Mouse (Mus musculus) hindbrain, embryonic 15.5 days (tissue): ENCODE data around the gene Mark3. TPM values are rescaled to one million over a fixed set of nuclear protein-coding genes. Genes with fewer than 3 reads are reported as not detected.

ENCODE experiments used
- ATAC-seq: fragments of 200-750 bp; cut with Nextera tagmentation; 2 replicates; pipeline ENCODE4 v1.8.0; 2017; ENCODE audit warnings: low read depth, moderate number of reproducible peaks, moderate TSS enrichment; ENCODE audit not compliant: low FRiP score
- H3K27ac ChIP-seq: fragments of 300-500 bp; sonication (generic); replicated peaks from 2 replicates; pipeline ENCODE4 v1.5.1; 2015; ENCODE audit warnings: mild to moderate bottlenecking, inconsistent platforms
- H3K27me3 ChIP-seq: fragments of 300-500 bp; sonication (generic); 2 replicates; pipeline ENCODE4 v1.6.1; 2015; ENCODE audit warnings: control low read depth, inconsistent platforms
- H3K36me3 ChIP-seq: fragments of 300-500 bp; sonication (generic); 2 replicates; pipeline ENCODE4 v1.6.1; 2015; ENCODE audit warnings: control low read depth, inconsistent platforms
- H3K4me1 ChIP-seq: fragments of 300-500 bp; sonication (generic); replicated peaks from 2 replicates; pipeline ENCODE4 v1.6.1; 2015; ENCODE audit warnings: control low read depth, inconsistent platforms
- H3K4me2 ChIP-seq: fragments of 300-500 bp; sonication (generic); 2 replicates; pipeline ENCODE4 v1.6.1; 2015; ENCODE audit warnings: moderate library complexity, mild to moderate bottlenecking, inconsistent platforms
- H3K4me3 ChIP-seq: fragments of 300-500 bp; sonication (generic); 2 replicates; pipeline ENCODE4 v1.5.1; 2015; ENCODE audit warnings: mild to moderate bottlenecking, inconsistent platforms
- H3K9ac ChIP-seq: fragments of 300-500 bp; sonication (generic); 2 replicates; pipeline ENCODE4 v1.6.1; 2015; ENCODE audit warnings: inconsistent platforms
- H3K9me3 ChIP-seq: fragments of 300-500 bp; sonication (generic); 2 replicates; pipeline ENCODE4 v1.6.1; 2016; ENCODE audit warnings: control low read depth, inconsistent platforms
- WGBS: fragments of 180-500 bp; shearing (Covaris S2); methylation state at CpG from one replicate; pipeline ENCODE4 v1.1.7; 2015; 5-methylcytosine and 5-hydroxymethylcytosine counted together
- polyA plus RNA-seq: library from polyadenylated mRNA; unstranded; fragments of >200 nt; fragmentation: Nextera tagmentation; extraction: Ambion mirVana; gene quantifications from 2 replicates; pipeline ENCODE4 v1.2.1, GENCODE M21; 2015

Mark3 gene
- polyA plus RNA-seq: 52.2 and 52.3 TPM in 2 replicates

- under 1% methylated on average over 74 of the region's 75 CpGs for WGBS
- ATAC-seq: peak; percentile 98
- no peaks in the 10 kb centered on the region for H3K9me3 ChIP-seq
- no peaks in the 10 kb centered on the region for H3K36me3 ChIP-seq
- no peaks in the 10 kb centered on the region for H3K27me3 ChIP-seq
- H3K4me2 ChIP-seq: peak within 1 kb of the TSS; percentile 81
- peak within 1 kb of the TSS; percentile 97 for H3K27ac ChIP-seq
- H3K4me3 ChIP-seq: peak within 1 kb of the TSS; percentile 95
- H3K9ac ChIP-seq: peak within 1 kb of the TSS; percentile 99
- H3K4me1 ChIP-seq: peaks cover 45% of the 10 kb centered on the region
Measured at GRCm38 (mm10) chr12:111574074-111574886, at the start of gene Mark3. Gene Mark3, plus strand, starts transcription at chr12:111574523.

- 86% methylated on average over 3 of the region's 3 CpGs for WGBS
- Histone ChIP-seq H3K36me3 (no peaks in the 10 kb centered on the region), H3K4me3 (no peak overlapping the region), H3K27me3 (no peaks in the 10 kb centered on the region), H3K9me3 (no peaks in the 10 kb centered on the region), H3K9ac (no peak overlapping the region), H3K4me2 (no peak overlapping the region), H3K4me1 (no peaks in the 10 kb centered on the region), H3K27ac (no peak overlapping the region)
- no peak for ATAC-seq
Measured at GRCm38 (mm10) chr12:111524883-111525282, 49.4 kb upstream of the Mark3 start.

- H3K9me3 ChIP-seq: no peaks in the 10 kb centered on the region
- H3K9ac ChIP-seq: no peak overlapping the region
- H3K4me3 ChIP-seq: no peak overlapping the region
- no peak overlapping the region for H3K27ac ChIP-seq
- no peaks in the 10 kb centered on the region for H3K27me3 ChIP-seq
- no peaks in the 10 kb centered on the region for H3K36me3 ChIP-seq
- ATAC-seq: no peak
- H3K4me2 ChIP-seq: no peak overlapping the region
- WGBS: 66% methylated on average over 8 of the region's 8 CpGs
- no peaks in the 10 kb centered on the region for H3K4me1 ChIP-seq
Measured at GRCm38 (mm10) chr12:111527643-111528281, 46.6 kb upstream of the Mark3 start.

- no peak for ATAC-seq
- no peak overlapping the region for H3K9ac ChIP-seq
- 24% methylated on average over 8 of the region's 8 CpGs for WGBS
Measured at GRCm38 (mm10) chr12:111529192-111529591, 45.1 kb upstream of the Mark3 start.

GRCm38 (mm10) chr12:111533096-111533794 lies 41.1 kb upstream of the Mark3 start:
- Histone ChIP-seq H3K9ac (no peak overlapping the region), H3K4me1 (peaks cover 10% of the 10 kb centered on the region), H3K36me3 (no peaks in the 10 kb centered on the region), H3K9me3 (no peaks in the 10 kb centered on the region), H3K27ac (no peak overlapping the region), H3K27me3 (no peaks in the 10 kb centered on the region), H3K4me3 (no peak overlapping the region), H3K4me2 (no peak overlapping the region)
- no peak for ATAC-seq
- WGBS: 63% methylated on average over 11 of the region's 11 CpGs

More at GRCm38 (mm10) chr12:111529192-111529591, 45.1 kb upstream of the Mark3 start:
- no peak overlapping the region for H3K4me2 ChIP-seq
- no peak overlapping the region for H3K4me3 ChIP-seq
- H3K4me1 ChIP-seq: no peaks in the 10 kb centered on the region
- no peaks in the 10 kb centered on the region for H3K36me3 ChIP-seq
- no peaks in the 10 kb centered on the region for H3K9me3 ChIP-seq
- no peak overlapping the region for H3K27ac ChIP-seq
- H3K27me3 ChIP-seq: no peaks in the 10 kb centered on the region

- no peak for ATAC-seq
- H3K9ac ChIP-seq: no peak overlapping the region
- no peak overlapping the region for H3K4me3 ChIP-seq
- 70% methylated on average over 6 of the region's 6 CpGs for WGBS
- H3K27ac ChIP-seq: no peak overlapping the region
- H3K4me1 ChIP-seq: peaks cover 24% of the 10 kb centered on the region
- H3K9me3 ChIP-seq: no peaks in the 10 kb centered on the region
- H3K4me2 ChIP-seq: no peak overlapping the region
- no peaks in the 10 kb centered on the region for H3K27me3 ChIP-seq
- H3K36me3 ChIP-seq: peaks cover 10% of the 10 kb centered on the region
Measured at GRCm38 (mm10) chr12:111535281-111535680, 39.0 kb upstream of the Mark3 start.

- Histone ChIP-seq H3K9ac (no peak overlapping the region), H3K27ac (no peak overlapping the region), H3K4me2 (no peak overlapping the region), H3K4me1 (peaks cover 29% of the 10 kb centered on the region), H3K9me3 (no peaks in the 10 kb centered on the region), H3K27me3 (no peaks in the 10 kb centered on the region), H3K4me3 (no peak overlapping the region), H3K36me3 (peaks cover 14% of the 10 kb centered on the region)
- 90% methylated on average over 5 of the region's 5 CpGs for WGBS
- no peak for ATAC-seq
Measured at GRCm38 (mm10) chr12:111535762-111536161, 38.6 kb upstream of the Mark3 start.

GRCm38 (mm10) chr12:111536746-111537145 lies 37.6 kb upstream of the Mark3 start:
- Histone ChIP-seq H3K36me3 (peaks cover 24% of the 10 kb centered on the region), H3K4me2 (peak overlapping the region; percentile 78), H3K27ac (peak overlapping the region; percentile 97), H3K27me3 (no peaks in the 10 kb centered on the region), H3K9ac (peak overlapping the region; percentile 99), H3K4me1 (peaks cover 32% of the 10 kb centered on the region), H3K9me3 (no peaks in the 10 kb centered on the region), H3K4me3 (peak overlapping the region; percentile 98)
- ATAC-seq: no peak
- 39% methylated on average over 4 of the region's 4 CpGs for WGBS

- H3K4me3 ChIP-seq: peak overlapping the region; percentile 98
Measured at GRCm38 (mm10) chr12:111537341-111537740, 37.0 kb upstream of the Mark3 start.

GRCm38 (mm10) chr12:111537796-111538291 lies 36.5 kb upstream of the Mark3 start, which contains the start of gene Eif5:
Gene Eif5, plus strand, starts transcription at chr12:111538016.
- peak; percentile 99 for ATAC-seq
- H3K4me1 ChIP-seq: peaks cover 32% of the 10 kb centered on the region

More at GRCm38 (mm10) chr12:111537341-111537740, 37.0 kb upstream of the Mark3 start:
- ATAC-seq: peak; percentile 28
- Histone ChIP-seq H3K27me3 (no peaks in the 10 kb centered on the region), H3K9me3 (no peaks in the 10 kb centered on the region), H3K27ac (peak overlapping the region; percentile 97), H3K36me3 (peaks cover 30% of the 10 kb centered on the region), H3K9ac (peak overlapping the region; percentile 99), H3K4me1 (peaks cover 32% of the 10 kb centered on the region), H3K4me2 (peak overlapping the region; percentile 78)
- under 1% methylated on average over 22 of the region's 22 CpGs for WGBS

GRCm38 (mm10) chr12:111538292-111539040 lies 35.9 kb upstream of the Mark3 start:
- Histone ChIP-seq H3K9ac (peak overlapping the region; percentile 96), H3K9me3 (no peaks in the 10 kb centered on the region), H3K27ac (peak overlapping the region; percentile 99), H3K4me2 (peak overlapping the region; percentile 81), H3K36me3 (peaks cover 41% of the 10 kb centered on the region), H3K27me3 (no peaks in the 10 kb centered on the region), H3K4me3 (peak overlapping the region; percentile 98), H3K4me1 (peaks cover 32% of the 10 kb centered on the region)
- peak; percentile 42 for ATAC-seq
- WGBS: 0% methylated on average over 75 of the region's 111 CpGs

More at GRCm38 (mm10) chr12:111537796-111538291, 36.5 kb upstream of the Mark3 start, which contains the start of gene Eif5:
- peak within 1 kb of the TSS; percentile 99 for H3K27ac ChIP-seq
- peak within 1 kb of the TSS; percentile 99 for H3K9ac ChIP-seq
- H3K9me3 ChIP-seq: no peaks in the 10 kb centered on the region
- WGBS: under 1% methylated on average over 45 of the region's 47 CpGs
- no peaks in the 10 kb centered on the region for H3K27me3 ChIP-seq
- H3K4me3 ChIP-seq: peak within 1 kb of the TSS; percentile 98
- peak within 1 kb of the TSS; percentile 81 for H3K4me2 ChIP-seq
- H3K36me3 ChIP-seq: peaks cover 35% of the 10 kb centered on the region
